Mouse (Mus musculus): ENCODE measurements around the gene Mypn.

DNA sequence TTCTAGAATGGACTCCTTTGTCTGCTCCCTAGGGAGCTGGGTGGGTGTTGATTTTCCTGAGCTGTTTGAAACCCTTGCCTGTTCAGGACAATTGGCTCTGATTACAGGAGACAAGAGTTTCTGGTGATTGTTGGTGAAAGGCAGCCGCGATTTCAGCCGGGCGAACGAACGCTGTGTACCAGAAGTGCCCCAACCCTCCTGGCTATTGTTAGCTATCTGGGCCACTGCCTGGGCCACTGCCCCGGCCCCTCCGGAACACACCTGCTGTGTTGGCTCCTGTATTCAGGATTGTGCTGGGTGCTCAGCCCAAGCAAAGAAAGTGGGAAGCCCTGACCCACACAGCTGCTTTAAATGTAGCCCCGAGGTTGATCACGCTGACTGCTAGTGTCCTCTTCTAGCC, 24.2 kb downstream of the Mypn start:
- TF ChIP-seq CTCF (IDR thresholded peaks at IDR 0.05; ENCODE audit: low read depth) (no peak), EP300 (optimal IDR thresholded peaks at IDR 0.05) (no peak)
